Mouse (Mus musculus): ENCODE results near the gene Lrguk.

GRCm38 (mm10) chr6:34146042-34146441 lies 116.8 kb downstream of the Lrguk start:
- no peak for TF ChIP-seq CTCF (IDR thresholded peaks at IDR 0.05; ENCODE audit: borderline replicate concordance, insufficient read depth, low read depth, low read length)
- TF ChIP-seq POLR2A (IDR thresholded peaks at IDR 0.05; ENCODE audit: borderline replicate concordance, insufficient read depth, low read length) = no peak
